Mouse (Mus musculus) liver, postnatal 0 days (tissue): ENCODE measurements around the gene Crybb1.

Source experiments
- CTCF ChIP-seq: sonication (generic); IDR thresholded peaks from 2 replicates; pipeline ENCODE4 v1.5.1; 2016; ENCODE audit warnings: antibody characterized with exemption, low read depth
- EP300 ChIP-seq: IDR thresholded peaks from 2 replicates; pipeline ENCODE4 v1.6.1; 2016; ENCODE audit warnings: antibody characterized with exemption, low read depth, mild to moderate bottlenecking

DNA sequence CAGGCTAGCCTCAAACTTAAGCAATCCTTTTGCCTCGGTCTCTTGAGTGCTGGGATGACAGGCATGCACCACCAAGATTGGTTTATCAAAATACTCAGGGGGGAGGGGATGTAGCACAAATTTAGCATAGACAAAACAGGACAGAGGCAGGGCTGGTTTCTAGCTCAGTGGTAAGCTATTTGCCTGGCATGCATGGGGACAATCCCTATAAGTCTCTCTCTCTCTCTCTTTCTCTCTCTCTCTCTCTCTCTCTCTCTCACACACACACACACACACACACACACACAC lies 11.4 kb upstream of the Crybb1 start:
- no peak for TF ChIP-seq CTCF
- no peak for TF ChIP-seq EP300
